Mouse (Mus musculus): ENCODE measurements at regions not wholly inside any gene's neighbourhood (a gene's known extent, or its start where the extent isn't known, plus 50 kb on each side); places are given as distances from the start of the nearest gene placed in this dataset.
A peak's percentile ranks its signal among the peaks of the same experiment; 100 is the strongest.

DNA sequence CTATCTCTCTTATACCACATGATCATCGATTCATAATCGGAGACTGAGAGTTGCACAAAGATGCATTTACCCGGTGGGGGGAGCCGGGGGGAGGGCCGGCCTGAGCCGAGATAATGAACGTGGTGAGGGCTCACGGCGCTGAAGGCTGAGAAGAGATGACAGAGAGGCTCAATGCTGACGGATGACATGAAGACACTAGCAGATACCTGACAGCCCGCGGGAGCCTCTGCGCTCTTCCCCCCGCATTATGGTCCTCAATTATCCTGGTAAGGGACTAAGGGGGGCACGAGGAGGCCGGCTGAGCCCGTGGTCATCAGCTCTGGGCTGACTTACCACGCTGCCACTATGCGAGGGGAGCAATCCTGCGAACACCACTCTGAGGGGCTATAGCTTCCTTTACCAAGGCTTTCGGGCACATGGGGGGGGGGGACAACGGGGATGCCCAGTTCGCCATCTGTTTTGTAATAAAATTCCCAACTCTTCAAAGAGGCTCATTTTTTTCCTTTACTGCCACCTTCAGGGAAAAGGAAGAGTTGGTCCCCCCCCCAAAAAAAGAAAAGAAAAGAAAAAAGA lies 430.3 kb downstream of the Zfp536 start:
- DNase-seq: no peak

DNA sequence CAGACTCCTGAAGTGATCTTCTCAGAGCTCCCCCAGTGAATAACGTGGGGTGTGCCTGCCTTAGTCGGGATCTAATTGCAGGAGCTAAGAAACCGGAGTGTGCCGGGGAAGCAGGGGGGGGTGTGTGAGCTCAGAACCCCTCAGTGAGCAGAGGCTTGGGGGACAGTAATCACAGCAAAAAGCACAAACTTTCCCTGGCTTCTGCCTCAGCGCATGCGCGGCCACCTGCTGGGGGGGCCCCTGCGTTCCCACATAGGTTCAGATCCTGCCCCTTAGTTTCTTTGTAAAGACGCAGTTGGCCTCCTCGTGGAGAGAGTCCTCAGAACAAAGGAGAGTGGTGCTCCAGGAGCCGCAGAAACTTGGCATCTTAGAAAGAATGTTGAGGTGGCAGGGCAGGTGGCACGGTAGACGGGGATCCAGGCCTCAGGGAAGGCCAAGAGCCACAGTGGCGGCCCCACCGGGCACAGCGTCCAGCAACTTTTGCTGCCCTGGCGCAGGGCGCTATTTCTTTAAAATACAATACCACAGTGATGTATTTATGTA lies 429.7 kb downstream of the Zfp536 start:
- DNase-seq: no peak

DNA sequence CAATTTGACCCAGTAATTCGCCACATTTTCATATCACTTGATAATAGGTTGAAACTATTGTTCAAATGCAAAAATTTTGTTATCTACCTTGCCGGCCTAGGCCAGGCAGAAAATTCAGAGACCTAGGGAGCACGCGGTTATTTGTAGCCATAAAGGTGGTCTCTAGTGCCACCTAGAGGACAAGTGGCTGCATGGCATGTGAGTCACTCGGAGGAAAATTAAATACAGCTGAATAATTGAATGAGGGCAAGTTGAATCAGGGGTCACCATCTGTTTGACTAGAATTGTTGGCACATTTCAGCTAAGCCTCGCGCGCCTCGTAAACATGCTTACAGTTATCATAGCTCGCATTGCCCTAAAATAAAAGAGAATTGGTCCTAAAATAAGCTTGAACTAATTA lies 427.4 kb downstream of the Zfp536 start:
- DNase-seq: peak; percentile 89

DNA sequence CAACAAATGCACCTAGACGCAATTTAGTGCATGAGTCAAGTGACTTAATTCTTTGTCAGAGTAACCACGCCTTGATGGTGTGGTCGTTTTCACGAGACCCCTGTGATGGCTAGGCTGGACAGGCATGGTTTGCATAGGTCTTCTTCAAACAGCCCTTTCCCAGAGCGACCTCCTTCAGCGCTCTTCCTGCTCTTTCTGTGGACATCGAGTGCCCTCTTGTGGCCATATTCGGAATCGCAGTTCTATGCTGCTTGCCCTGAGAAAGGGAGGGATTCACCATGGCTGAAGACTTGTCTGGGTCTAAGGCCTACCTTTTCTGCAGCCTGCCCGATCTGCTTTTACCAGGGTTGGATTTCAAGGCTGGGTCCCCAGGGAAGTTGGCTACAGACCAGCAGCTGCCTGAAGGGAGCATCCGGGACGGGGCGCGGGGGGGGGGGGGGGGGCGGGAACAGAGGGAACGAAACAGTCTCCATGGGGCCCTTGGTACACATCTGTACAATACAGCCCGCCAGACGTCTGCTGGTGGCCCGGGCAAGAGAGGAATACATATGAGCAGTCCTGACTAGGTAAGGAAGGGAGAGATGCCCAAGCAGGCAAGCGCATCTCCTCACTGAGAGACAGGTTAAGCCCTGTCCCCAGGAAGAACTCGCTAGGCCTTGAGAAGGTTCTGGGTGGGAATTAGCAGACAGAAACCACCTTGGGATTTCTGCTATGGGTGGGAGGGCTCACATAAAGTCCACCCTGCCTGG lies 415.6 kb downstream of the Zfp536 start:
- peak; percentile 90 for DNase-seq

DNA sequence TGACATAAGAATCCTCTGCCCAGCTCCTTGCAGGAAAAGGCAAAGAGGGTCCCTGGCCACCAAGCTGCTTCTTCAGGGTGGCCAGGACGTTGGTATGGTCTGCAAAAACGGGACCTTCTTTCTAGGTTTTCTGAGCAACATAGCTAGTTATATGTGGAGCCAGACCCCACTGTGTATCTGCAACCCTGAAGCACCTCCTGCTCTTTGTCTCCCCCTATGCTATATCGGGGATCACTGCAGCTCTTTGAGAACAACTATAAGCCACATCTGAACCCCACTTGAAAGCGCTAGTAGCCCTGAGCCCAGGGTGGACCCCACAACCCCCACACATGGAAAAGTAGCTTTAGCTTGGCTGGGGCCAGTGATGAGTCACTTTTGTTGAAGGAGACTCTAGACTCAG lies 414.9 kb downstream of the Zfp536 start:
- no peak for DNase-seq

DNA sequence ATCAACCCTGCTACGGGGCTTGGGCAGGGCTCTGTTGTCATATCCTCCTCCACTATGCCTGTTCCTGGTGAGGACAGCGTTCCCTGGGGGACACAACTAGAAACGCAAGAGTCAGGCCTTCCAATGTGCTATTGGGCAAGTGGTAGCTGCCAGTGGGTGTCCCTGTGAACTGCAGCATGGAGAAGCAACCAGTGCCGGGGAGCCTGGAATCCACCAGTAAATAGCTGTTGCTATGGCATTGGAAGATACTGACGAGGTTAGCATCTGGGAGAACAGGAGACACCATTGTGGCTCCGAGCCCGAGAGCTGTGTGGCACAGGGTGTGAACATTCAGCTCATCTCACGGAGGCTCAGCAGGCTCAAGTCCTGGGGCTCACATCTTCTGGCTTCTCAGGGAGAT lies 414.0 kb downstream of the Zfp536 start:
- no peak for DNase-seq

DNA sequence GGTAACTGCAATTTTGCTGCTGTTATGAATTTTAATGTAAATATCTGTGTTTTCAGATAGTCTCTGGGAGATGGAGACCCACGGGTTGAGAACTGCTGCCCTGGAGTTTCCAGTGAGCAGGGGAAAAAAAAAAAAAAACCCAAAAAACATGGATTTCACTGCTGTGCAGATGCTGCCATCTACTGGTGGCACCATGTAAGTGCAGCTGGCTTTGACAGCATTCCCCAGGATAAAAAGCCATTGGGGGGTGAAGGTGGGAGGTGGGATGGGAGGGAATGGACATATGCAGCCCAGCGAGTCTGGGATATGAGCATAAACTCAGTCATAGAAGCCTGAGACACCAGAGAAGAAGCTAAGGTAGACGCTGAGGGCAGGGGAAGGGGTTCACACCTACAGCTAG lies 413.3 kb downstream of the Zfp536 start:
- DNase-seq: peak; percentile 70

DNA sequence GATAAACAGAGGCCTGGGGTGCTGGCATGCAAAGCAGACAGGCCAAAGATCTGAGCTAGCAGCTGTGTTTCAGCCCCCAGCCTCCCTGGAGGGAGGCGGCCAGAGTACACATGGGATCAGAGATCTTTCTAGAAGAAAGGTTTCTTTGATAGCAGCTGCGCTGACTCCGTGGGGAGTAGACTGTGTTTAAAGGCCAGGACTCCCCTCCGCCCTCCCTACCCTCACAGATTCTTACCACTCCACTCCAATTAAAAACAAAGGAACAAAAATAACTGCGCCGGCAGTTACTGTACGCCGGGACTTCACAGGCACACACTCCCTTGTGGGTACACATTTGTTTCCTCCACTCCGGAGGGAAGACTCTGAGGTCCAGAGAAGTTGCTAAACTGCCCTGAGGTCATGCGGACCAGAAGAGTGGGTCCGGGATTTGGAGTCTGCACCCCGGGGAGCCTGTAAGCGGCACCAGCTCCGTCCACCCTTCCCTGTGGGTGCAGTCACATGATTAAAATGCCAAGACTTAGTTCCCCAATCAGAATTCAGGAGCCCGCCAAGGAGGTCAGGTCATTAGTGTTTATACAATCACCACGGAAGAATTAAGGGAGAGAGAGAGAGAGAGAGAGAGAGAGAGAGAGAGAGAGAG lies 411.5 kb downstream of the Zfp536 start:
- DNase-seq: peak; percentile 66

DNA sequence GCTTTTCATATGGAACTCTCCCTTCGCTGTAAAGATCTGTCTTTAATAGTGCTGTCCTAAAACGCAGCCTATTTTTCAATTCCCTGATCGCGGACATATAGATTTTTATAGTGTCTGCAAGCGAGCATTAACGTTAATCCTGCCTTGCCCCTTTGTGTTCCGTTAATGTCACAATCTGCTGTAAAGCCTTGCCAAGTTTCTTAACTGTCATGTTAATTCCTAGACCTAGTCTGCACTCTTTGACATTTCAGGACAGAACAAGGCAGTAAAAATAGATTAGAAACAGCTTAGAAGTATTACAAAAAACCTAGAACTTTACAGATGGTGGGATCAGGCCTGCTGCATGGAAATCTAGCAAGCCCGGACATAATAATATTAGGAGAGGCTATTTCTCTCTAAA lies 410.6 kb downstream of the Zfp536 start:
- no peak for DNase-seq

DNA sequence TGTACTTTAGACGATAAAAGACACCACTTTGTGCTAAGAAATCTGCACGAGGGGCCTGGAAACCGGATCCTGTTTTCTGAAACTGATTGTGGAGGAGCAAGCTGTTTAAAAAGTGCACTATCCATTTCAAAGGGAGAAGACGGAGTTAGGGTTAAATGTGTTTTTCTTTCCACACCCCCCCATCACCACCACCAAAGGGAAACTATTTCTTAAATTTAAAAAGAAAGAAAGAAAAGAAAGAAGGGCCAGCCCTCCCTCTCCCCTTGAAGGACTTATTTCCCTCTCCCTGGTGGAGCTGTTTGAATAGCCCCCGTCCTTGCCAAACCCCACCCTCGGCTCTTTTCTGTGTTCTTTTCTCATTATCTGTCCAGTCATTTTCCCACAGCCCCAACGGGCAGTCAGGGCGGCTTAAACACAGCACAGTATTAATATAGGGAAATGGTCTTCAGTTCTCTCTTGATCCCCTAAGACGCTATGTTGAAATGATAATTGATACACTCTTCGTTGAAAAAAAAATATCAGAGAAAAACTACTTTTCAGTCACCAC lies 409.7 kb downstream of the Zfp536 start:
- DNase-seq: peak; percentile 65

DNA sequence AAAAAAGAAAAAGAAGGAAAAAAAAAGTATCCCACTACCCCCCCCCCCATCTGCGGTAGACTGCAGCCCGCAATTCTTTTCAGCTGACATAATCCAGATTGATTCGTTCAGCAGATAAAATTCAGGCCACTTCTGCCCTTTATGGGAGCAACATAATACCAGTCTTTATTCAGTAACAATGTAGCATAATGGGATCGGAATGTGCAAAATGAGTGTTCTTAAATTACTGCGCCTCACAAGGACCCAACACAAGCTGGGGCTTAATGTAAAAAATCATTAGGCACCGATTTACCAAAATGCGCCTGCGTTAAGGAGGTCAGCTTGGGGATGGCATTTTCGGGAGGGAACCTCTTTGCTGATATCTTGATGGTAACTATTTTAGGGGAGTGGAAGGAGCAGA lies 409.2 kb downstream of the Zfp536 start:
- DNase-seq: peak; percentile 56

DNA sequence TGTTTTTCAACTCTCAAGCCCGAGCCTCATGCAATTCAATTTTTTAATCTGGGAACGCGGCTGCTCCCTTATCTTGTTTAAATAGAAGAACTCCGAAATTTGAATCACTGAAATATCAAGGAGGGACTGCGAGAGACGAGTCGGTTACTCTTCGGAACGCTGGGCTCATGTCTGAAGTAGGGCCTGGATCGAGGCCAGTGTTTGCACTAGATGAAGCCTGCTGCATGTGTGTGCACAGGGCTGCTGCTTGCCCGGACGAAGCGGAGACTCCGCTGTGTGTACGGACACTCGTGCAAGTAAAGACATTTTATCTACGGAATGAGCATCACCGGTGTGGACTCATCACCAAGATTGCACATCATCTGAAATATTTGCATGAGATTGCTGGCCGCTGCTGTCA lies 407.4 kb downstream of the Zfp536 start:
- no peak for DNase-seq

DNA sequence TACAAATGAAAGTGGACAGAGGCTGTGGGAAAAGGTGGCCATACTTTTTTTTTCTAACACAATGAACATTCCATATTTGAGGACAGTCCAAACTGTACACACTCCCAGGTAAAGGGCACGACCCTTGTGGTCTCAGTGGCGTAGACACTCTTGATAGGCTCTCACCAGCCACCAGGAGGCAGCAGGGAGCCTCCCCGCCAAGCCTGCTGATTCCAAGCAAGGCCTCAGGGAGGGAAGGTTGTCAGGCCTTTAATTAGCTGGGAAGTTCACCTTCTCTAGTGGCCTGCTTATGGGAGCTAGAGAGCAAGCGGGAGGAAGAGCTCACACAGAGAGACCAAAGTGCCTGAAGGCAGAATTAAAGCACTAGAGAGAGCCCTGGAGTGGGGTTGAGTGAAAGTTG lies 403.7 kb downstream of the Zfp536 start:
- peak; percentile 57 for DNase-seq

DNA sequence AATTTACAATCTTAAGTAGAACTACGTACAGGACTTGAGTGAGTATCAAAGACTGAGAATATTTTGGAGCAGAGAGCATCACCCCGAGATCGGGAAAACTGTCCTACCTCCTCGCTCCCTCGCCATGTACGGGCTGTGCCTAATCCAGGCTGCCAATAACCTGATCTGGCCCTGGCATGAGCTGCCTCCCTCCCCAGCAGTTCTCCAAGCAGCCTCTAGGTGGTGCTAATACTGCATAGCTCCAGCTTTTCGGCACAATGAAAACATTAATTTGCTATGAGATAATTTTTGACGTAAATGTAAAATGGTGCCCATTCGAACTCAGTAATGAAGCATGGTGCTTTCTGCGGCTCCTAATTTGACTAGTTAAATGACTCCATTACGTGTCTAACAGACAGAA lies 399.6 kb downstream of the Zfp536 start:
- peak; percentile 85 for DNase-seq

DNA sequence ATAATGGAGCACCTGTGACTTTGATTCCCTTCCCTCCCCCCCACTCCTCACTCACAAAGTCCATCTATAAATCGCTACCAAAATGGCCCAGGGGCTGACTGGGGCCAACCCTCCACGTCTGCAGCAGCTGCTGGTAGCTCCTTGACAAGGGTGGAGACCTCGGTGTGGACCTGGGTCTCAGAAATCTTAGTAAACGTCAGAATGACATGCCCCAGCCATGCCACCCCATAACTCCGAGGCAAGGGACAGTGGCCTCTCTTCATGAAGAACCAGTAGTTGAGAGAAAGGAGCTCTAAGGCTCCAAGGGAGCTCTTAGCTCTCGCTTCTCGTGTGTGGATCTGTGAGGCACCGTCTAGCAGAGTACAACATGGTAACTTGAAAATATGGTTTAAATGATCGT lies 398.4 kb downstream of the Zfp536 start:
- no peak for DNase-seq

DNA sequence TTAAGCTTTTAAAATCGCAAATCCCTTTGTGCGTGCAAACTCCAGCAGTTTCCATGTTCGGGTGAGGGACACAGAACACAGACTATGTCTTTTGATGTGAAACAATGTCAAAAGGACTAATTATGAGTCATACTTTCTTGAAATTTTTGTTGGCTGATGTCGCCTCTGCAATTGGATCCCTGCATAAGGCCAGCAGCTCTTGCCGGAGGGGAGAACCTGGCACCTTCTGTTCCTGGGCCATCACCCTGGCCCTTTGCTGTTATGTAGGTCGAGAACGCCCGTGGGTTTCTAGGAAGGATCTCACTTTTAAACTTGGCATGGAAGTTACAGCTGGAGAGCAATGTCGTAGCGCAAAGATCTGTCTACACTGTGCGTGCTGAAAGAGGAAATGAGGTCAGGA lies 397.9 kb downstream of the Zfp536 start:
- DNase-seq: no peak

DNA sequence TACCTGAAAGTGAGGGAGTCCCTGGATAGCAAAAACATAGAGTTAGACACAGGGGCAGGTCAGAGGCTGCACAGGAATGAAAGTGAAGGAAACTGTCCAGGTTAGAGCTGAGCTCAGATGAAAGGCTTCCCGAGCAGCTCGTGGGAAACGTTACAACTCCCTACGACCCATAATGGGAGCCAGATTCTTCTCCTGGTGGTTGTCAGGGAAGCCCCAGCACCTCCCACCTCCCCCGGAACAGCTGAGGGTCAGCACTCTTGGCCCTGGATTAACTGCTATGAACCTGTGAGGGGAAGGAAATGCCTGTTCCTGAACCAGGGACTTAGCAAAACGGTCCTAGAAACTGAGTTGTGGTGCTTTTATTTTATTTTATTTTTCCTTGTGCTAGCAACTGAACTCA lies 397.2 kb downstream of the Zfp536 start:
- peak; percentile 71 for DNase-seq

DNA sequence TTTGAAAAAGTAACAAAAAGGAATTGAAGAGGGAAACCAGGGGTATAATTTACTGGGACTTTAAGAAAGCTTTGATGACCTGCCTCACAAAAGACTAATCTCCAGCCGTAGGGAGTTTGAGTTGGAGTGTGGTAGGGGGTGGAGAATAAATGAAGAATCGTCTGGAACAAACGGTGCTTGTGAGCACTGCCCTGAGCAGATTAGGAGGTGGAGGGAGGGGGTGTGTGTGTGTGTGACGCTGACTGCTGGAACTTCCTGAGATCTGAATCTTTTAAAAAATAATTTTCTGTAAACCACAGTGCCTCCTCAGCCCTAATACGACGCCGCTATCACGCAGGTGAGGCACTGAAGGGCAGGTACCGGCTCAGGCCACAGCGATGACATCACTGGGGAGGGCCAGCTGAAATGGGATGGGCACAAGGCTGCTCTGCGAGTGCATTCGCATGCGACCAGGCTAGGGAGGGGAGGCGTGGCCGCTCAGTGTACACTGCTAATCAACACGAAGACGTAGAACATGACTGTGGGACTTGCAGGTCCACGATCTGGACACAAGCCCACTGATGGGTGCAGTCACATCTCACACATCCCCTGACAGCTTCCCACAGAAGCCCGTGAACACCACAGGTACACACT lies 395.4 kb downstream of the Zfp536 start:
- no peak for DNase-seq

DNA sequence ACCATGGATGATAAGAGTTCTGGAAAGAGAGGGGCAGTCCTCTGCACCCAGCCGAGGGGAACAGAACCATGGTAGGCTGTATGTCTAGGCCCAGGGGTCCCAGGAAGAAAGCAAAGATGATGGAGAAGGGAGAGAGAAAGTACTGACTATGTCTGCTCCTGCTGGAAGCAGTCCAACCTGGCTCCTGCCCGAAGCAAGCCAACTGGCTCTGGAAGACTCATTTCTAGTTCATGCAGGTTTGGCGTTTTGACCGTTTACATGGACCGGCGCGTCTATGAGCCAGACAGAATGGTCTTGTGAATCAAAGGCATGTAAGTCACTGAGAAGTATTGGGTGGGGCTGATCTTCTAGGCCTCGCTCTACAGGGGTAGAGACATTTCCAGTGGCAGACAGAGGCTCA lies 385.6 kb downstream of the Zfp536 start:
- DNase-seq: no peak

DNA sequence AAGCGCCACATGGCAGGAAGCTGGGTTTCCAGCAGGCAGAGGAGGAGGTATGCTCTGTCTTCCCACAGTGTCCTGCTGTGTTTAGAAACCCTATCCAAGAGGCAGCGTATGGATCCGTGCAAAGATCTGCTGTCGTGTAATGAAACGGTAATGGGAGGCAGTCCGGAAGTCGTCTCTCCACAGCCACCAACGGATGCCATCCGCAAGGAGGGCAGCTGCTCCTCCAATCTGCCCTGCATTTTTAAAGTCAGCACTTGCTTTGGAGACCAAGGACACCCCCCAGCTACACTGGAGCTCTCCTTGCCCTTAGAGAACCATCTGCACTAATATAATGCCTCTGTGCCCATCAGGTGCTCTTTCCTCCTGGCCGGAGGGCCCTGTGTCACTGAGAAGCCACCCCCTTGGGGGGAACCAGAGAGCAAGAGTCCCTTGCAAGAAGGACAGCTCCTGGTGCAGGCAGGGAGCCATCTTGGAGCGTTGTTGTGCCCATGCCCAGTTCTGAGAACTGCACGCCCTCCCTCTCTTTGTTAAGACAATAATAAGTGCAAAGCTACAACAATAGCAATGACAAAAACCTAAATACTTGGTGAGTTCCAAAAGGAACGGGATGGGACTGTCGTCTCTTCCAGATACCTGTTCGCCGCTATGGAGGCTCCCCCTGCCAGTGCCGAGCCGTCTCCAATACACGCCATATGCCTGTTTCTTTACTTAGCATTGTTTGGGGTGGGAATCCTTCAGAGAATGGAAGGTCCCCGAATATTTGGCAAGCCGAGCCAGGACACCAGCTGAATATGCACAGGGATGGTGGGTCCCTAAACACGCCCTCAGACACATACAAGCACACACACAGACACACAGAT lies 384.4 kb downstream of the Zfp536 start:
- no peak for DNase-seq

DNA sequence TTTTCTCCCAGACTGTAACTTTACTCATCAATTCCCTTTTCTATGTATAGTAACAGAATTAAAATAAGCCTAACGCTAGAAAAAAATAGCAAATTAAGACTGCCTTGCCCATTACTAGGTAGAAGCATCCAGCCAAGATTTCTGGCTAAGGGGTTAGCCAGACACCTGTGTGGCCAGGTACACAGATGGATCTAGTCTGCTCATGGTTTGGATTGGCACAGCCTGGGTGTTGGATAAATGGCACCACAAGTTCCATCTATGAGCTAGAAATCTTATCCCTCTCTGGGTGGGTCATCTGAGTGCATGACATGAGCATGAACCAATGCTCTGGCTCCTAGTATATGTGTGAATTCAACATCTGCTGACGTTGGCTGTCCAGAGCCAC lies 383.7 kb downstream of the Zfp536 start:
- no peak for DNase-seq

DNA sequence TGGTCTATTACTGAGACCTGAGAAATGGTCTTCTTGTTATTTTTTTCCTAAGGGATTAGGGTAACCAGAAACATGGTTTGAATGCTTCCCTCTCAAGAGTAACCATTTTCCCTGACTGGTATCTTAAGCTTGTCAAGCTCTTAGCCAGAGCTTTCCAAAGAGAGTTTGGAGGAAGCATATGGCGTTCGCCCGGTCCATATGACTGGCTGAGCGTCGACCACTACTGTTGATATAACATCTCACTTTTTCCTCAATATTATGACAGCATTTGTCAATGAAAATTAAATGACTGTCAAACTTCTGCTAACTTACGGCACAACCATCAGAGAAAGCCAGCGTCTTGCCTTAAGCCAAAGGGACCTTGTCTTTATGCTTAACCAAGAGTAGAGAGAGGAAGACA lies 383.2 kb downstream of the Zfp536 start:
- DNase-seq: no peak

DNA sequence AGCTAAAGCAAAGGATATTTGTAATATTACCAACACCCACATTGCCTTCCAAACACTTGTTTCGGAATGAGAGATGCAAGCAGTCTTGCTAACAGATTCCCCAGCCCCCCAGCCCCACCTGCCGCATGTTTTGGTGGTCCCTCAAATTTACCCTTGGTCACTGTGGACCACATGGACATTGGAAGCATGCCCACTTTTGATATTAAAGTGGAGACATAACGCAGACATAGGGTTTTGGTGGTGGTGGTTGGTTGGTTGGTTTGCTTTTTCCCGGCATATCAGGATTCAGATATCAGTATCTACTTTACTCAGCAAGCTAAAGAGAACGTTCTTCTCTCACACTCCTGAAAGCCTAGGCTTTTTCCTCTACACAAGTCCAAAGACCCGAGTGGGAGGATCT lies 381.3 kb downstream of the Zfp536 start:
- DNase-seq: no peak

All from embryo, embryonic 11 days (tissue).